Comparison of ENCODE assay signal across 8 mouse cellular contexts in the genomic region with DNA sequence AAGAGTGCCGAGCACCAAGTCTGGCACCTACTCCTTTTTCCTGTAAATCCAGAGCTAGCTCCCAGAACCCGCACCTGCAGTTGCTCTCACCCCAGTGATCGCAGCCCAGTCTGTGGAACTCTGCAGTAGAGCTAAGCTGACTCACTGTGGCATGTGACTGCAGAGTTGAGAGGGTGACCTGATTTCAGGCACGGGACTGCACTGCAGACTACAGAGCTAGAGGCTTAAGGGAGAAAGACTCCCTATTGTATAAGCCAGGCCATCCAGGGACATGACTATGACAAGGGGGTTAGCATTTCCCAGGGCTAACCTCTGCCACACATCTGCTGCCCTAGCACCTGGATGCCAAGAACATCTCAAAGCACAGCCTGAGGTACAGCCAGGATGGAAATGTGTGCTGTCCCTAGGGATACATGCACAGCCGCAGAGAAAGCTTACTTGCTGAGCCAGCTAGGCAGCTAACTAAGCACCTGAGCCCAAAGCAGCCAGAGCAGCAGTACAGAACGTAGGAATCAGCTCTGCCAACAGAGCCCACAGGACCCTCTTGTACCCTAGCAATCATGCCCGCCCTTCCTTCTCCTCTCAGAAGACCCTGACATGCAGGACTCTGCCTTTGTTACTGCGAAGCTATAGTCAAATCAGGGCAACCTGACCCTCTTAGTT.
DNase-seq lines count a peak whose midpoint lies in the region; ATAC-seq and TF ChIP-seq lines count a peak whose summit lies in the region.

No protein-coding gene starts in this region.

- CTCF ChIA-PET in Patski (lab: Charles Lee) = no interaction called here

- H3K36me3 ChIP-seq in embryonic facial prominence, embryonic 15.5 days = no peaks in the 10 kb centered on the region
- no peaks in the 10 kb centered on the region for H3K36me3 ChIP-seq in forebrain, embryonic 16.5 days (ENCODE audit: control insufficient read depth, insufficient read depth)

- no peak for TF ChIP-seq CTCF in Patski (IDR thresholded peaks at IDR 0.05)

- in situ Hi-C loops in Patski (cut with MboI; ENCODE audit: low pct_unique_long_range_greater_than_20kb) = no loop called here

- H3K4me3 ChIP-seq in embryonic facial prominence, embryonic 15.5 days (replicated peaks) = no peak overlapping the region
- H3K4me3 ChIP-seq in forebrain, embryonic 16.5 days (replicated peaks; ENCODE audit: low read length) = no peak overlapping the region

- H3K27me3 ChIP-seq in Patski = no peaks in the 10 kb centered on the region
- no peaks in the 10 kb centered on the region for H3K27me3 ChIP-seq in embryonic facial prominence, embryonic 15.5 days
- no peaks in the 10 kb centered on the region for H3K27me3 ChIP-seq in forebrain, embryonic 16.5 days (replicated peaks; ENCODE audit: control insufficient read depth, insufficient read depth, low read length)

- H3K4me1 ChIP-seq in embryonic facial prominence, embryonic 15.5 days = no peaks in the 10 kb centered on the region
- no peaks in the 10 kb centered on the region for H3K4me1 ChIP-seq in forebrain, embryonic 16.5 days (replicated peaks; ENCODE audit: control insufficient read depth, insufficient read depth, low read length)

- no peak overlapping the region for H3K4me2 ChIP-seq in embryonic facial prominence, embryonic 15.5 days (replicated peaks)
- H3K4me2 ChIP-seq in forebrain, embryonic 16.5 days (ENCODE audit: low read length) = no peak overlapping the region

- POLR2A ChIA-PET in Patski (lab: Charles Lee) = no interaction called here

- no peak for DNase-seq in cerebellum, postnatal 4 days (ENCODE audit: low spot score in 2 of 2)
- DNase-seq in Patski (ENCODE audit: low read depth, low spot score) (no peak), MN1 (ENCODE audit: low spot score) (no peak)
- peak; percentile 35 to 67 for DNase-seq in left cerebral cortex, adult 8-10 months (ENCODE audit: low spot score in 2 of 2)
- no peak for DNase-seq in lung, adult 18-20 months

- H3K9me3 ChIP-seq in embryonic facial prominence, embryonic 15.5 days (replicated peaks) = no peaks in the 10 kb centered on the region
- H3K9me3 ChIP-seq in forebrain, embryonic 16.5 days (ENCODE audit: control insufficient read depth, low read length) = no peaks in the 10 kb centered on the region

- ATAC-seq in cerebellum, adult (ENCODE audit: insufficient number of reproducible peaks, low FRiP score, low TSS enrichment) = peak; percentile 64; the same call in 1 of the 2 replicates
- peak; percentile 86 for ATAC-seq in Patski
- ATAC-seq in embryonic facial prominence, embryonic 15.5 days (ENCODE audit: insufficient number of reproducible peaks, low FRiP score, low TSS enrichment, low read depth) = peak; percentile 54; the same call in 1 of the 2 replicates
- ATAC-seq in forebrain, embryonic 16.5 days = no peak

- H3K9ac ChIP-seq in embryonic facial prominence, embryonic 15.5 days = no peak overlapping the region
- H3K9ac ChIP-seq in forebrain, embryonic 16.5 days (replicated peaks; ENCODE audit: low read depth, low read length) = no peak overlapping the region

- WGBS in embryonic facial prominence, embryonic 15.5 days = 68% methylated on average over 8 of the region's 8 CpGs
- 74% methylated on average over 8 of the region's 8 CpGs for WGBS in forebrain, embryonic 16.5 days

- no peak overlapping the region for H3K27ac ChIP-seq in embryonic facial prominence, embryonic 15.5 days (replicated peaks)
- no peak overlapping the region for H3K27ac ChIP-seq in forebrain, embryonic 16.5 days (ENCODE audit: low read length)

Comparison
In these comparisons a context has a peak if more than half of its experiments do, and no peak if none do; other contexts are left out.
1. DNase-seq: peak in left cerebral cortex, adult 8-10 months (2 of 2); none in cerebellum, postnatal 4 days (0 of 2), Patski (single experiment), MN1 (single experiment) and lung, adult 18-20 months (0 of 2).